Mouse (Mus musculus) activated CD4-positive, CD25-positive, alpha-beta regulatory T cell, adult 4 months (primary cell): ENCODE data around the gene Zdhhc18. TPM values are rescaled to one million over a fixed set of nuclear protein-coding genes. Genes with fewer than 3 reads are reported as not detected.
A peak's percentile ranks its signal among the peaks of the same experiment; 100 is the strongest.

Experiments
- ATAC-seq: one replicate; pipeline ENCODE4 v1.8.0; 2017
- polyA plus RNA-seq, 2 experiments: library from polyadenylated mRNA; unstranded; fragments of 100-300 nt; shearing (Covaris generic); gene quantifications; one replicate each; pipeline ENCODE4 v1.2.1; 2017

Zdhhc18 gene
- polyA plus RNA-seq, 2 experiments from 2014 or later = 25.8 to 28.8 TPM

GRCm38 (mm10) chr4:133601721-133602218 lies 48.2 kb downstream of the Zdhhc18 start, which contains the start of gene Sfn:
TSS of gene Sfn (minus strand) at chr4:133602168.
- ATAC-seq = peak; percentile 34

GRCm38 (mm10) chr4:133600306-133600705 lies 49.6 kb downstream of the Zdhhc18 start:
- ATAC-seq = no peak

- ATAC-seq = peak; percentile 85
These were observed 50.3 kb downstream of the Zdhhc18 start for GRCm38 (mm10) chr4:133599571-133600073.

- ATAC-seq = no peak
These were observed 50.8 kb downstream of the Zdhhc18 start for GRCm38 (mm10) chr4:133599116-133599515.

- ATAC-seq = no peak
These were observed 51.3 kb downstream of the Zdhhc18 start for GRCm38 (mm10) chr4:133598616-133599015.

GRCm38 (mm10) chr4:133596084-133596483 lies 53.9 kb downstream of the Zdhhc18 start:
- no peak for ATAC-seq

GRCm38 (mm10) chr4:133595538-133595937 lies 54.4 kb downstream of the Zdhhc18 start:
- ATAC-seq = no peak

- no peak for ATAC-seq
These were observed 57.4 kb downstream of the Zdhhc18 start for GRCm38 (mm10) chr4:133592570-133592969.

GRCm38 (mm10) chr4:133584059-133584951 lies 65.6 kb downstream of the Zdhhc18 start, which contains the start of gene Gpn2:
TSS of gene Gpn2 (plus strand) at chr4:133584362.
- peak; percentile 90 for ATAC-seq

- peak; percentile 40 for ATAC-seq
These were observed 66.3 kb downstream of the Zdhhc18 start for GRCm38 (mm10) chr4:133583690-133584058.

- no peak for ATAC-seq
These were observed 72.0 kb downstream of the Zdhhc18 start for GRCm38 (mm10) chr4:133577983-133578382.

GRCm38 (mm10) chr4:133574843-133575202 lies 75.1 kb downstream of the Zdhhc18 start:
- ATAC-seq = no peak

GRCm38 (mm10) chr4:133574070-133574842 lies 75.7 kb downstream of the Zdhhc18 start, which contains the start of gene Gpatch3:
TSS of gene Gpatch3 (plus strand) at chr4:133574745.
- peak; percentile 87 for ATAC-seq

- ATAC-seq = no peak
These were observed 79.9 kb downstream of the Zdhhc18 start for GRCm38 (mm10) chr4:133570066-133570466.

GRCm38 (mm10) chr4:133569291-133570065 lies 80.5 kb downstream of the Zdhhc18 start:
- no peak for ATAC-seq

- no peak for ATAC-seq
These were observed 82.7 kb downstream of the Zdhhc18 start for GRCm38 (mm10) chr4:133567251-133567650.

- ATAC-seq = no peak
These were observed 86.8 kb downstream of the Zdhhc18 start for GRCm38 (mm10) chr4:133563123-133563571.

- no peak for ATAC-seq
These were observed 88.3 kb downstream of the Zdhhc18 start for GRCm38 (mm10) chr4:133561622-133562021.

- no peak for ATAC-seq
These were observed 90.1 kb downstream of the Zdhhc18 start for GRCm38 (mm10) chr4:133559846-133560245.

- ATAC-seq = no peak
These were observed 92.8 kb downstream of the Zdhhc18 start for GRCm38 (mm10) chr4:133557041-133557717.
